ENCODE assay signal across 22 mouse cellular contexts in the genomic region with DNA sequence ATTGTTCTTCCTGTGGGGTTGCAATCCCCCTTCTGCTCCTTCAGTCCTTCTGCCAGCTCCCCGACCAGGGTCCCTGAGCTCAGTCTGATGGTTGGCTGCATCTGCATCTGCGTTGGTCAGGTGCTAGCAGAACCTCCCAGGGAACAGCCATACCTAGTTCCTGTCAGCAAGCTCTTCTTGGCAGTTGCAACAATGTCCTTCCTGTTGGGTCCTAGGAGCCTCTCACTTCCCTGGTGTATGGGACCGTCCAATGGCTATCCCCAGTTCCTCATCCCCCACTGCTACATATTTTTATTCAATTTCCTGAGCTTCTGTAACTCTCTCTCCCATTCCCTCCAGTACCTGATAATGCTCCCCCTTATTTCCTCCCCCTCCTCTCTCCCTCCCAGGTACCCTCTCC.
"Had no signal": no experiment of that assay in that cellular context is flagged by ENCODE, and none has a peak within 500 bp of the region (broad histone marks: within the 10 kb centered on the region; RNA-seq: fewer than 3 reads in every experiment).

No protein-coding gene starts in this region.

- DNase-seq: heart, postnatal 10 days; heart, postnatal 14 days; heart, postnatal 36 days; heart, postnatal 4 days; kidney, adult 11 months; kidney, adult 18-20 months; kidney, adult 2 months; kidney, adult 8-10 months; kidney, adult 9 months; kidney, postnatal 10 days; kidney, postnatal 14 days; kidney, postnatal 25 days; kidney, postnatal 36 days; kidney, postnatal 4 days; layer of hippocampus, adult 9-11 months; layer of hippocampus, postnatal 36 days had no signal

- ATAC-seq: hindbrain, embryonic 16.5 days; hindbrain, postnatal 0 days; inflammation-experienced regulatory T-cells, adult 6 months; intestine, embryonic 15.5 days; intestine, embryonic 16.5 days; intestine, postnatal 0 days had no signal
